Mouse (Mus musculus) left cerebral cortex, postnatal 4 days (tissue): ENCODE data around the gene Atxn7. TPM values are rescaled to one million over a fixed set of nuclear protein-coding genes. Genes with fewer than 3 reads are reported as not detected.

Experiments
- DNase-seq: peaks from one replicate; pipeline ENCODE4 v3.0.0-alpha.2; 2022
- intact Hi-C: fragments of 180-260 bp; cut with DNase I; formaldehyde crosslinking; loops from one replicate; pipeline ENCODE4 v1.15.1; 2025
- total RNA-seq, 2 experiments: library from RNA; stranded (reverse); gene quantifications; 2 replicates each; pipeline ENCODE4 v1.2.3; 2021

The Atxn7 gene
- total RNA-seq, 2 experiments from 2014 or later = 18.4 to 22.7 TPM

DNA sequence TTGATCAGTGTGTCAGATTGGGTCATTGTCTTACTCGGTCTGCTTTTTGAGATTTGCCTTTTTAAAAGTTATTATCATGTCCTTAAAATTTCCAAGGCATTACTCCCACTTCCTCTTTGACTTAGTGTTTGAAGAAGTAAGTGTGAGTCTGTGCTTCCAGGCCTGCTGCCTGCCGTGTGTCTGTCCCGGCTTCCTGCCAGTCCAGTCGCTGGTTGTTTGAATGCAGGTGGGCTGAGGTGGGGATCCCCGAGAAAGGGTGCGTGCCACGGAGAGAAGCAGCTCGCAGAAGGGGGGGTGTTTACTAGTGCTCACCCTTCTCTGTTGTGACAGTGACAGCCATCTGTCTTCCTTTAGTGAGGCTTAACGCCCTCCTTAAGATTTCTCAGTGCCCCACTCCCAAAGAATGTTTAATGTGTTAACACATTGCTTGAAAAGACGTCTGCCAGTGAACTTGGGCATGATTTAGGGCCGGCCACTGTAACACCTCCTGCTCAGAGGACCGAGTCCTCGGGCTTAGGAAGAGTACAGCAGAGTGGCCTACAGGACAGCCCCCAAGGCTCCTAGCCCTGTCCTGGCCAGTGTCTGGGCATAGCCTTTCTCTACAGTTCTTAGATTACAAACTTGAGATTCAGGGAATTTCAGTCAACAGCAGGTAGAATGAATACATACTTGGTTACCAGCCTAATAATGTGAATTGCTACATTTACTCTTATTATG is 143.1 kb downstream of the Atxn7 start:
- no peak for DNase-seq
- intact Hi-C loops = no loop called here

DNA sequence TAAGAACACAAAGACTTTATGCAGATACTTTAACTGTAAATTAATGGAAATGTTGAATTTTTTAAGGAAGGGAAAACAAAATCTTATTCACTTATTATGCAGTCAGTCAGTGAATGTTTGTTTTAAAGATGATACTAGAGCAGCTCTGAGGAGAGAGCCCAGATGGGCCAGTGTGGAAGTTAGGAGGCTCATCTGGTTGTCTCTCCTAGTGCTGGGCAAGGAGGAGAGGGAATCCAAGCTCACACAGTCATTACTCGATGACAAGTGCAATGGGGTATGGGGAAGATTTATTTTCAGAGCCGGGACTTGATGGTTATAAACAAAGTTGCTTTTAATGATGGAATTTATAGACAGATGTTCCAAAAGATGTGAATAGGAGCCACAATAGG is 143.7 kb downstream of the Atxn7 start:
- no peak for DNase-seq
- intact Hi-C loops = no loop called here

- intact Hi-C loops = no loop called here
- DNase-seq = no peak
Observed at GRCm38 (mm10) chr14:14110710-14111109, 149.5 kb downstream of the Atxn7 start.

GRCm38 (mm10) chr14:14120230-14121096 is 159.2 kb downstream of the Atxn7 start, which contains the start of gene Psmd6:
TSS of gene Psmd6 (minus strand) at chr14:14120984.
- intact Hi-C loops = no loop called here
- DNase-seq = peak; percentile 86

Other genes starting within 250 kb of the Atxn7 start
- gene Gm281, start 47.0 kb upstream of the Atxn7 start, total RNA-seq = not detected
- 100 to 1,000 TPM; 118 to 119 TPM for gene Thoc7, start 412 bp downstream of the Atxn7 start, total RNA-seq
- 100 to 1,000 TPM; 142 to 144 TPM for gene Psmd6, start 159.5 kb downstream of the Atxn7 start, total RNA-seq
- not detected for gene Olfr720, start 225.4 kb downstream of the Atxn7 start, total RNA-seq